Mouse (Mus musculus) heart, adult 2 months (tissue): ENCODE data around the gene Sec14l1.
A peak's percentile ranks its signal among the peaks of the same experiment; 100 is the strongest.

Source experiments
- CTCF ChIP-seq: fragments of 200-600 bp; IDR thresholded peaks from 2 replicates; pipeline ENCODE4 v1.8.1; 2022; ENCODE audit warnings: antibody characterized with exemption, mild to moderate bottlenecking, moderate library complexity
- EP300 ChIP-seq: fragments of 200-500 bp; IDR thresholded peaks from 2 replicates; pipeline ENCODE4 v1.6.1; 2011; ENCODE audit warnings: low read depth, low read length, control low read depth; ENCODE audit not compliant: insufficient read depth

- peak; percentile 10; the same call in 1 of the 2 replicates for TF ChIP-seq CTCF
- no peak for TF ChIP-seq EP300
Observed at GRCm38 (mm10) chr11:117183841-117184240, 68.9 kb downstream of the Sec14l1 start.
